Mouse (Mus musculus): Measurements from ENCODE around the gene Tmprss2. TPM values are rescaled to one million over a fixed set of nuclear protein-coding genes. Genes with fewer than 3 reads are reported as not detected.

Gene Tmprss2
- 2.4 and 3.2 TPM in 2 replicates for polyA plus RNA-seq (2012; rRNA removed)

DNA sequence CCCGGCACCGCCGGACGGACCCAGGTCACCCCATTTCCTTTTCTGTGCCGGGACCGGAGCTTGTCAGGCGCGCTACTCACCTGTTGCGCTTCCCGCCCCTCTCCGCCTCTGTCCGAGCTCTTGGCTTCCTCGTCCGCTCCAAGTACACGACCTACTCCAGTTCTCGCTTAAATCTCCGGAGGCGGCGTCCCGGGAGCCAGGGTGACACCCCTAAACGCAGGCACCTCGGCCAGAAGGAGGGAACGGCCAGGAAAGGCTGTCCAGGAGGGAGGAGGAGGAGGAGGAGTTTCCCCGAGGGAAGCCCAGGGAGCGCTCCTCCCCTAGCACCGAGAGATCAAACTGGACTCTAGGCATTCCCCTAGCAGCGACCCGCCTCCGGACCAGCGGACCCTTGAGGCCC, at the start of gene Tmprss2:
TSS of gene Tmprss2 (minus strand) at position 257 of the 400 bp plus-strand sequence.

Other genes starting within 250 kb of the Tmprss2 start
- gene Mx1, start 148.3 kb downstream of the Tmprss2 start, polyA plus RNA-seq (2012; rRNA removed) = 0.46 and 0.71 TPM in 2 replicates
- gene Fam3b, start 96.4 kb downstream of the Tmprss2 start, polyA plus RNA-seq (2012; rRNA removed) = 0.03 TPM in 1 of 2 replicates, not detected in the other
- gene Ripk4, start 152.6 kb upstream of the Tmprss2 start, polyA plus RNA-seq (2012; rRNA removed) = 1.3 and 1.7 TPM in 2 replicates
- gene Prdm15, start 240.7 kb upstream of the Tmprss2 start, polyA plus RNA-seq (2012; rRNA removed) = 3.5 TPM in 2 replicates

Data from liver, embryonic 14 days (tissue).